Mouse (Mus musculus) bone marrow macrophage, adult 2 months (primary cell): ENCODE measurements around the gene Dffa.

Source experiments
- CTCF ChIP-seq: IDR thresholded peaks from 2 replicates; pipeline ENCODE4 v1.5.1; 2012; ENCODE audit warnings: low read depth, mild to moderate bottlenecking, low read length, moderate library complexity
- POLR2A ChIP-seq: IDR thresholded peaks from 2 replicates; pipeline ENCODE4 v1.6.1; 2012; ENCODE audit warnings: mild to moderate bottlenecking, low read depth, low read length, borderline replicate concordance

DNA sequence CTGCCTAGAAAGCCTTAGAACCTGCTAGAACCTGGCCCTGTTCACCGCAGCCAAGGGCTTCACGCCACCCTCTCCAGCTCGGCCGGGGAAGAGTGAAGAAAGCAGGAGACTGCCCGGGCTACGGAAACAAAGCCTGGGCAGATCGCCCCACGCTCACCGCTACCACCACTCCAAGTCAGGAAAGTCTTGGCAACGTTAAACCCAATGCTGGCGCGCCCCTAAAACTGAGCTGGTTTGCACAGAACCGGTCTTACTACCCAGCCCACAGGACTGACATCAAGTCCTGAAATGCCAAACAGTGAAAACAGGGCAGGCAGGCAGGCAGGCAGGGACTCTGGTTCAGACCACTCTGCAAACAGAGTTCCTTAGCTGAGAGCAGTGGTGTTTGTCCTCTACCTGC lies 28.9 kb upstream of the Dffa start:
- TF ChIP-seq POLR2A = no peak
- TF ChIP-seq CTCF = no peak
